Mouse (Mus musculus) limb, embryonic 14.5 days (tissue): ENCODE data around the gene Ppip5k2. TPM values are rescaled to one million over a fixed set of nuclear protein-coding genes. Genes with fewer than 3 reads are reported as not detected.

ENCODE experiments used
- ATAC-seq: fragments of 200-750 bp; cut with Nextera tagmentation; 2 replicates; pipeline ENCODE4 v1.8.0; 2017; ENCODE audit warnings: low read depth, moderate number of reproducible peaks, moderate TSS enrichment; ENCODE audit not compliant: low FRiP score
- DNase-seq: peaks from one replicate; pipeline ENCODE4 v3.0.0-alpha.2; 2015; ENCODE audit warnings: low spot score
- H3K27ac ChIP-seq: fragments of 300-500 bp; sonication (generic); replicated peaks from 2 replicates; pipeline ENCODE4 v1.5.1; 2014; ENCODE audit warnings: low read depth, mild to moderate bottlenecking, low read length, moderate library complexity, mixed read lengths
- H3K27me3 ChIP-seq: fragments of 300-500 bp; sonication (generic); 2 replicates; pipeline ENCODE4 v1.6.1; 2014; ENCODE audit warnings: low read length, mixed read lengths; ENCODE audit not compliant: control insufficient read depth, insufficient read depth
- H3K36me3 ChIP-seq: fragments of 300-500 bp; sonication (generic); 2 replicates; pipeline ENCODE4 v1.6.1; 2014; ENCODE audit warnings: mild to moderate bottlenecking, low read length, moderate library complexity, mixed read lengths; ENCODE audit not compliant: control insufficient read depth, insufficient read depth
- H3K4me1 ChIP-seq: fragments of 300-500 bp; sonication (generic); 2 replicates; pipeline ENCODE4 v1.6.1; 2014; ENCODE audit warnings: antibody characterized with exemption, low read length, mixed read lengths; ENCODE audit not compliant: control insufficient read depth, insufficient read depth
- H3K4me2 ChIP-seq: fragments of 300-500 bp; sonication (generic); replicated peaks from 2 replicates; pipeline ENCODE4 v1.6.1; 2014; ENCODE audit warnings: low read depth, mild to moderate bottlenecking, low read length, moderate library complexity; ENCODE audit not compliant: severe bottlenecking
- H3K4me3 ChIP-seq: fragments of 300-500 bp; sonication (generic); replicated peaks from 2 replicates; pipeline ENCODE4 v1.5.1; 2014; ENCODE audit warnings: low read length
- H3K9ac ChIP-seq: fragments of 300-500 bp; sonication (generic); 2 replicates; pipeline ENCODE4 v1.6.1; 2014; ENCODE audit warnings: mild to moderate bottlenecking, low read depth, low read length, moderate library complexity; ENCODE audit not compliant: severe bottlenecking
- H3K9me3 ChIP-seq: fragments of 300-500 bp; sonication (generic); 2 replicates; pipeline ENCODE4 v1.6.1; 2016; ENCODE audit warnings: low read length; ENCODE audit not compliant: control insufficient read depth
- POLR2A ChIP-seq: fragments of 200-500 bp; IDR thresholded peaks from 2 replicates; pipeline ENCODE4 v1.8.0; 2012; ENCODE audit warnings: inconsistent platforms, mild to moderate bottlenecking, moderate library complexity, borderline replicate concordance; ENCODE audit not compliant: insufficient read depth, insufficient read length; ENCODE audit errors: extremely low read depth
- WGBS: fragments of 180-500 bp; shearing (Covaris S2); extraction: QIAGEN DNeasy Blood & Tissue Kit; methylation state at CpG from one replicate; pipeline ENCODE4 v1.1.7; 2014; 5-methylcytosine and 5-hydroxymethylcytosine counted together
- polyA plus RNA-seq, 2 experiments: library from polyadenylated mRNA; depleted of rRNA in 1 of 2; stranded (reverse) in 1 of 2; unstranded in 1 of 2; fragments of >200 nt; fragmentation: Nextera tagmentation in 1 of 2; extraction: Ambion mirVana in 1 of 2; gene quantifications; 2 replicates each; pipeline versions ENCODE4 v1.2.1 to v1.2.3; 2012 to 2014

The Ppip5k2 gene
- polyA plus RNA-seq, 2 experiments, result 22.3 to 25.7 TPM

- Histone ChIP-seq H3K4me1 (no peaks in the 10 kb centered on the region), H3K9me3 (no peaks in the 10 kb centered on the region), H3K4me3 (no peak overlapping the region), H3K9ac (no peak overlapping the region), H3K27ac (no peak overlapping the region), H3K4me2 (no peak overlapping the region), H3K36me3 (no peaks in the 10 kb centered on the region), H3K27me3 (no peaks in the 10 kb centered on the region)
- DNase-seq (no peak), ATAC-seq (no peak)
- TF ChIP-seq POLR2A, result no peak
- 95% methylated on average over 2 of the region's 2 CpGs for WGBS
Observed at GRCm38 (mm10) chr1:97773973-97774372, 3.8 kb upstream of the Ppip5k2 start.

GRCm38 (mm10) chr1:97773362-97773761, 3.2 kb upstream of the Ppip5k2 start:
- Histone ChIP-seq H3K4me1 (peaks cover 5% of the 10 kb centered on the region; the same call in 1 of the 2 replicates), H3K36me3 (no peaks in the 10 kb centered on the region), H3K4me3 (no peak overlapping the region), H3K4me2 (no peak overlapping the region), H3K9ac (no peak overlapping the region), H3K27ac (no peak overlapping the region), H3K27me3 (no peaks in the 10 kb centered on the region), H3K9me3 (no peaks in the 10 kb centered on the region)
- no peak for DNase-seq
- WGBS, result 88% methylated on average over 6 of the region's 6 CpGs
- TF ChIP-seq POLR2A, result no peak
- ATAC-seq, result no peak

GRCm38 (mm10) chr1:97771727-97772126, 1.5 kb upstream of the Ppip5k2 start:
- whole genome bisulfite sequencing, result 89% methylated on average over 5 of the region's 5 CpGs
- Histone ChIP-seq H3K27ac (no peak overlapping the region), H3K9ac (no peak overlapping the region), H3K4me3 (no peak overlapping the region), H3K9me3 (no peaks in the 10 kb centered on the region), H3K27me3 (no peaks in the 10 kb centered on the region), H3K4me1 (peaks cover 12% of the 10 kb centered on the region), H3K36me3 (no peaks in the 10 kb centered on the region), H3K4me2 (no peak overlapping the region)
- no peak for TF ChIP-seq POLR2A
- ATAC-seq, result no peak
- DNase-seq, result no peak

- Histone ChIP-seq H3K27ac (no peak overlapping the region), H3K4me1 (peaks cover 12% of the 10 kb centered on the region), H3K9ac (no peak overlapping the region), H3K27me3 (no peaks in the 10 kb centered on the region), H3K4me2 (peak overlapping the region; percentile 48), H3K9me3 (no peaks in the 10 kb centered on the region), H3K4me3 (no peak overlapping the region), H3K36me3 (no peaks in the 10 kb centered on the region)
- TF ChIP-seq POLR2A, result no peak
- ATAC-seq (no peak), DNase-seq (no peak)
- 58% methylated on average over 7 of the region's 7 CpGs for WGBS
Observed at GRCm38 (mm10) chr1:97771118-97771517, 907 bp upstream of the Ppip5k2 start.

- Histone ChIP-seq H3K27me3 (no peaks in the 10 kb centered on the region), H3K27ac (peak overlapping the region; percentile 68), H3K9ac (peak overlapping the region; percentile 75), H3K9me3 (no peaks in the 10 kb centered on the region), H3K36me3 (no peaks in the 10 kb centered on the region), H3K4me2 (peak overlapping the region; percentile 65), H3K4me3 (peak overlapping the region; percentile 74), H3K4me1 (peaks cover 12% of the 10 kb centered on the region)
- no peak for TF ChIP-seq POLR2A
- WGBS, result under 1% methylated on average over 40 of the region's 40 CpGs
- ATAC-seq, result peak; percentile 13
- DNase-seq, result no peak
Observed at GRCm38 (mm10) chr1:97769294-97769903, 812 bp downstream of the Ppip5k2 start.
